Mouse (Mus musculus): Measurements from ENCODE around the gene Haus2.

DNA sequence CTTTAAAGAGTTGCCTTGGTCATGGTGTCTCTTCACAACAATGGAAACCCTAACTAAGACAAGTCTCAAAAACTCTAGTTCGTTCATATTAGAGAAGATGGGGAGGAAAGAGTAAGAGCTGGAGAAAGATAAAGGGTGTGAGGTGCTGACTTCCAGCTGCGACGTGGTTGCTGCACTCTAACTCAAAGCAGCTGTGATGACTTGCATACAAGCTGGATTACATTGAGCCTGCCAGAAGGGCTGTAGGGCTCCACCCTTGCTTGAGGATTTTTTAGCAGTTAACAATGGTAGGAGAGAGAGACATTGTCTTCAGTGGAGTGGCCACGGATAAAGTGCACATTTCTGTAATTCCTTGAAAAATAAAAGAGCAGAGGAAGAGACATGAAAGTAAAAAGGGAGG, 37.6 kb downstream of the Haus2 start:
- TF ChIP-seq CTCF (IDR thresholded peaks at IDR 0.05; ENCODE audit: insufficient read depth, low read depth, low read length) (no peak), POLR2A (IDR thresholded peaks at IDR 0.05; ENCODE audit: insufficient read depth, low read depth, low read length) (no peak)
